ENCODE assay signal across 35 mouse cellular contexts in the genomic region with DNA sequence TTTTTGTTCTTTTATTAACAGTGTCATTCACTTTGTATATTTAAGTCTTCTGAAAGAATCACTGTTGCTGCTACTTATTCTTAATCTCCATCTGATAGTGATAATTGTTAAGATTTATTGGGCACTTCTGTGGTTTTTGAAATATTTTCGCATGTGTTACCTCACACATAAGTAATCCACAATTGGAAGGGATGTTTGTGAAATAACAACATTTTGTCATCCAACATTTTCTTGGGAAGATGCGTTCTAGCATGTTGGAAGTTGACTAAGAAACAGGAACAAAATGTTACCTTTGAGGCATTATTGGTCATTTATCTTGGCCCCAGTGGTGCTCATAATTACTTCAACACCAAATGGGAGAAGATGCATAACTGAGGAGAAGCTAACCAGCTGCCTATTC.
"Had no signal": no experiment of that assay in that cellular context is flagged by ENCODE, and none has a peak within 500 bp of the region (broad histone marks: within the 10 kb centered on the region; RNA-seq: fewer than 3 reads in every experiment).

No protein-coding gene starts in this region.

- H3K27me3 ChIP-seq: heart, embryonic 12.5 days; heart, embryonic 13.5 days; heart, embryonic 15.5 days; hindbrain, embryonic 12.5 days; hindbrain, embryonic 13.5 days; hindbrain, embryonic 15.5 days; intestine, embryonic 15.5 days; kidney, embryonic 15.5 days had no signal

- H3K9me3 ChIP-seq: heart, embryonic 10.5 days; heart, embryonic 12.5 days; heart, embryonic 13.5 days; heart, embryonic 15.5 days; hindbrain, embryonic 10.5 days; hindbrain, embryonic 12.5 days; hindbrain, embryonic 13.5 days; hindbrain, embryonic 15.5 days; intestine, embryonic 15.5 days; kidney, embryonic 15.5 days had no signal

- H3K27ac ChIP-seq: heart, embryonic 10.5 days; heart, embryonic 13.5 days; heart, embryonic 15.5 days; hindbrain, embryonic 10.5 days; hindbrain, embryonic 12.5 days; hindbrain, embryonic 13.5 days; hindbrain, embryonic 14.5 days; hindbrain, embryonic 15.5 days; intestine, embryonic 15.5 days; kidney, embryonic 15.5 days; kidney, postnatal 0 days; layer of hippocampus, adult 2 months; left cerebral cortex, adult 2 months had no signal

- H3K4me3 ChIP-seq: heart, embryonic 10.5 days; heart, embryonic 12.5 days; heart, embryonic 13.5 days; heart, embryonic 15.5 days; hindbrain, embryonic 10.5 days; hindbrain, embryonic 12.5 days; hindbrain, embryonic 13.5 days; hindbrain, embryonic 15.5 days; intestine, embryonic 15.5 days; kidney, embryonic 15.5 days; layer of hippocampus, adult 2 months; left cerebral cortex, adult 2 months had no signal

- H3K36me3 ChIP-seq: heart, embryonic 10.5 days; heart, embryonic 12.5 days; heart, embryonic 13.5 days; heart, embryonic 15.5 days; hindbrain, embryonic 10.5 days; hindbrain, embryonic 12.5 days; hindbrain, embryonic 13.5 days; hindbrain, embryonic 15.5 days; intestine, embryonic 15.5 days; kidney, embryonic 15.5 days had no signal

- H3K4me1 ChIP-seq: heart, embryonic 10.5 days; intestine, embryonic 15.5 days had no signal

- ATAC-seq: hindbrain, embryonic 16.5 days; inflammation-experienced regulatory T-cells, adult 6 months; intestine, embryonic 15.5 days; intestine, embryonic 16.5 days; intestine, postnatal 0 days had no signal

- DNase-seq: heart, postnatal 10 days; heart, postnatal 14 days; heart, postnatal 36 days; heart, postnatal 4 days; kidney, adult 11 months; kidney, adult 18-20 months; kidney, adult 2 months; kidney, adult 8-10 months; kidney, adult 9 months; kidney, postnatal 10 days; kidney, postnatal 14 days; kidney, postnatal 25 days; kidney, postnatal 36 days; kidney, postnatal 4 days; layer of hippocampus, adult 9-11 months; layer of hippocampus, postnatal 36 days had no signal

- H3K4me2 ChIP-seq: heart, embryonic 11.5 days; heart, embryonic 12.5 days; heart, embryonic 13.5 days; heart, embryonic 15.5 days; hindbrain, embryonic 12.5 days; hindbrain, embryonic 13.5 days; hindbrain, embryonic 14.5 days; hindbrain, embryonic 15.5 days; intestine, embryonic 15.5 days; kidney, embryonic 15.5 days had no signal

- H3K9ac ChIP-seq: heart, embryonic 12.5 days; heart, embryonic 13.5 days; heart, embryonic 15.5 days; hindbrain, embryonic 12.5 days; hindbrain, embryonic 13.5 days; hindbrain, embryonic 14.5 days; hindbrain, embryonic 15.5 days; intestine, embryonic 15.5 days; kidney, embryonic 15.5 days had no signal
